ENCODE assay signal across 1 mouse cellular context in the genomic region with DNA sequence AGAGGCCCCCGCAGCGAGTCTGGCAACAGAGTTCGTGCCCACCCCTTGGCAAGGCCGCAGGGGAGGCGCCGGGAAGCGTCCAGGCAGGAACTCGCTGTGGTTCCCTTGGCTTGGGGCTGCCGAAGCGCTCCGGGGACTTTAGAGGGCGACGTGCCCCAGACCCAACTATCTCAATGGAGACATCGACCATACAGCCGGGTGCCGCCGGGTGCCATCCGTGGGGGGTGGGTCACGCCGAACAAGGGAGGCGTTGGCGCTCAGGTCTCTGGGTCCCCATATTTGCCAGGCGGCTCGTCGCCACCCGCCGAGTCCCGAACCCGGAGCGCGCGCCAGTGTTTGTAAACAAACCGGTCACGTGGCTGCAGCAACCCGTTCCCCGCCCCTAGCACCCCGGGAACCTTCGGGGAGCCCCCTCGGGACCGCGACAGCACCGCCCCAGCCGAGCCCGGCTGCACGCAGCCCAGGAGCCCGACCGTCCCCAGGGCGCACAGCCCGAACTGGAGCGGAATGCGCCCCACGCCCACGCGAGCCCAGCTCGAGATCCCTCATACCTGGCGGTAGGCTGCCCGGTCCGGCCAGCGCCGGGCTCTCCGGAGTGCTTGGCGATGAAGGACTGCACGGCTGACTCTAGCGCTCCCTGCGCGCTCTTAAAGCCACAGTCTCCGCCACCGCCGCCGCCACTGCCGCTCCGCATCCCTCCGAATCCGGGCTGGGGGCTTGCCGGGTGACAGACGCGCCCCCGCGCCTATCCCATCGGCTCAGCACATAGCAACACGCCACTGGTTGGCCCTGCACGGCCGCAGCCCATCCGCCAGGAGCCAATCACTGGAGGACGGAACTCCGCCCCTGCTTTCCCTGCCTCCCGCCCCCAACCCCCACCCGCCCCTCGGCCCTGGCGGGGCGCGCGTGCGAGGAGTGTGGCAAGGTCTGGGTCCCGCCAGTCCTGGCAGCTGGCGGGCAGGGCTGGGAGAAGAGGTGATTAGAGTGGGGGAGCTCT.
TF ChIP-seq lines count a peak whose summit lies in the region.

TSS of gene Ypel2 (minus strand) at position 667 of the 997 bp plus-strand sequence.

TF ChIP-seq in CH12.LX, 34 proteins besides CTCF, POLR2A, EP300 and RAD21:
- TF ChIP-seq POLR2AphosphoS2 (IDR thresholded peaks at IDR 0.05; ENCODE audit: low read depth, low read length) = no peak
- TF ChIP-seq NRF1 (IDR thresholded peaks at IDR 0.05; ENCODE audit: low read depth, low read length) = peak; percentile 50
- TF ChIP-seq MAZ (IDR thresholded peaks at IDR 0.05; ENCODE audit: low read depth, low read length) = peak; percentile 82
- no peak for TF ChIP-seq GABPA (IDR thresholded peaks at IDR 0.05; ENCODE audit: insufficient replicate concordance, low read depth, low read length)
- TF ChIP-seq UBTF (IDR thresholded peaks at IDR 0.05; ENCODE audit: low read depth, low read length) = peak; percentile 21; the same call in 1 of the 2 replicates
- no peak for TF ChIP-seq CHD1 (IDR thresholded peaks at IDR 0.05; ENCODE audit: low read depth, low read length)
- TF ChIP-seq USF1 (IDR thresholded peaks at IDR 0.05; ENCODE audit: low read depth, low read length) = peak; percentile 80
- no peak for TF ChIP-seq PAX5 (IDR thresholded peaks at IDR 0.05; ENCODE audit: low read length)
- TF ChIP-seq USF2 (conservative IDR thresholded peaks at IDR 0.05; ENCODE audit: low read depth, low read length) = peak; percentile 55; the same call in 1 of the 2 replicates
- no peak for TF ChIP-seq MEF2A (IDR thresholded peaks at IDR 0.05; ENCODE audit: borderline replicate concordance, low read depth, low read length)
- TF ChIP-seq CHD2 (IDR thresholded peaks at IDR 0.05; ENCODE audit: low read length) = peak; percentile 93
- peak; percentile 70 for TF ChIP-seq BHLHE40 (IDR thresholded peaks at IDR 0.05; ENCODE audit: low read depth, low read length)
- no peak for TF ChIP-seq SMC3 (IDR thresholded peaks at IDR 0.05; ENCODE audit: low read depth, low read length)
- peak; percentile 85 for TF ChIP-seq MXI1 (IDR thresholded peaks at IDR 0.05; ENCODE audit: low read depth, low read length)
- no peak for TF ChIP-seq E2F4 (IDR thresholded peaks at IDR 0.05; ENCODE audit: insufficient replicate concordance, low read depth, low read length)
- no peak for TF ChIP-seq ZKSCAN1 (IDR thresholded peaks at IDR 0.05; ENCODE audit: borderline replicate concordance, low read depth, low read length)
- no peak for TF ChIP-seq TBP (conservative IDR thresholded peaks at IDR 0.05; ENCODE audit: low read depth, low read length)
- TF ChIP-seq RCOR1 (conservative IDR thresholded peaks at IDR 0.05; ENCODE audit: low read depth, low read length) = no peak
- no peak for TF ChIP-seq ZC3H11A (IDR thresholded peaks at IDR 0.05; ENCODE audit: low read depth, low read length)
- TF ChIP-seq ELF1 (IDR thresholded peaks at IDR 0.05; ENCODE audit: low read depth, low read length) = peak; percentile 50; the same call in 1 of the 2 replicates
- no peak for TF ChIP-seq ZNF384 (IDR thresholded peaks at IDR 0.05; ENCODE audit: low read depth, low read length)
- no peak for TF ChIP-seq JUND (conservative IDR thresholded peaks at IDR 0.05; ENCODE audit: low read depth, low read length)
- TF ChIP-seq MAX (IDR thresholded peaks at IDR 0.05; ENCODE audit: low read length) = peak; percentile 89
- no peak for TF ChIP-seq ETS1 (conservative IDR thresholded peaks at IDR 0.05; ENCODE audit: low read depth, low read length)
- TF ChIP-seq NELFE (IDR thresholded peaks at IDR 0.05; ENCODE audit: low read depth, low read length) = 0 out of 2 replicates have a peak, but pooled peaks have one; percentile 6
- TF ChIP-seq HCFC1 (IDR thresholded peaks at IDR 0.05; ENCODE audit: low read depth, low read length) = peak; percentile 3; the same call in 1 of the 2 replicates
- TF ChIP-seq MAFK (IDR thresholded peaks at IDR 0.05; ENCODE audit: insufficient replicate concordance, low read length) = no peak
- TF ChIP-seq SIN3A (IDR thresholded peaks at IDR 0.05; ENCODE audit: low read length) = peak; percentile 96
- no peak for TF ChIP-seq KAT2A (IDR thresholded peaks at IDR 0.05; ENCODE audit: insufficient replicate concordance, low read length)
- TF ChIP-seq ZMIZ1 (IDR thresholded peaks at IDR 0.05; ENCODE audit: low read depth, low read length) = peak; percentile 17; the same call in 1 of the 2 replicates
- TF ChIP-seq TCF12 (IDR thresholded peaks at IDR 0.05; ENCODE audit: low read depth, low read length) = 0 out of 2 replicates have a peak, but pooled peaks have one; percentile 46
- 0 out of 2 replicates have a peak, but pooled peaks have one; percentile 7 for TF ChIP-seq IRF4 (IDR thresholded peaks at IDR 0.05; ENCODE audit: low read depth, low read length)
- TF ChIP-seq MYC (IDR thresholded peaks at IDR 0.05; ENCODE audit: low read depth, low read length) = no peak
- no peak for TF ChIP-seq JUN (IDR thresholded peaks at IDR 0.05; ENCODE audit: insufficient read depth, low read depth, low read length)
